Mouse (Mus musculus): ENCODE measurements around the gene Tmem203. TPM values are rescaled to one million over a fixed set of nuclear protein-coding genes. Genes with fewer than 3 reads are reported as not detected.
"Not testable (repeated sequence)": the region's sequence is repeated elsewhere in the genome, so short reads cannot be mapped to it uniquely, and the experiment has no call there.

The Tmem203 gene
- total RNA-seq, 2 experiments from 2014 or later: 30.5 to 31.4 TPM

DNA sequence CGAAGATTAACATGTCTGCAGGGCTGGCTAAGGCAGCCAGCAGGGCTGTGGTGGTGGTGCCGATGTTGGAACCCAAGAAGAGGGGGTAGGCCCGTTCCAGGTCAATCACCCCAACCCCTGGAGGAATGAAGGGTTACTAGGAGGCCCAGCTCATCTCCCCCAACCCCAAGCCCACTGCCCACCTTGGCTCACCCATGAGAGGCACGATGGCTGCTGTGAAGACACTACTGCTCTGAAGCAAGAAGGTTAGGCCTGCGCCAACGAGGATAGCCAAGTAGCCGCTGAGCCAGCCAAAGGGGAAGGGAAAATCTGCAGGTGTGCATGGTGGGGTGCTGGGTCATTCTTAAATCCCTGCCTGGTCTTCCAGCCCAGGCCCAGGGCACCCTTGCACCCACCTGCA, 24.7 kb upstream of the Tmem203 start:
- intact Hi-C loops (cut with DNase I): no loop called here
- no peak for DNase-seq (ENCODE audit: extremely low spot score in 1 of 2, low spot score in 2 of 2)

- intact Hi-C loops (cut with DNase I): no loop called here
Observed at GRCm38 (mm10) chr2:25231038-25231437, 24.2 kb upstream of the Tmem203 start.

GRCm38 (mm10) chr2:25233421-25233820, 21.8 kb upstream of the Tmem203 start:
- intact Hi-C loops (cut with DNase I): no loop called here
- no peak for DNase-seq (ENCODE audit: extremely low spot score in 1 of 2, low spot score in 2 of 2)

More at GRCm38 (mm10) chr2:25231038-25231437, 24.2 kb upstream of the Tmem203 start:
- DNase-seq (ENCODE audit: extremely low spot score in 1 of 2, low spot score in 2 of 2): no peak

- no peak for DNase-seq (ENCODE audit: extremely low spot score in 1 of 2, low spot score in 2 of 2)
- intact Hi-C loops (cut with DNase I): no loop called here
Observed at GRCm38 (mm10) chr2:25234050-25234449, 21.2 kb upstream of the Tmem203 start, which contains the start of gene Slc34a3. TSS of gene Slc34a3 (minus strand) at chr2:25234364.

DNA sequence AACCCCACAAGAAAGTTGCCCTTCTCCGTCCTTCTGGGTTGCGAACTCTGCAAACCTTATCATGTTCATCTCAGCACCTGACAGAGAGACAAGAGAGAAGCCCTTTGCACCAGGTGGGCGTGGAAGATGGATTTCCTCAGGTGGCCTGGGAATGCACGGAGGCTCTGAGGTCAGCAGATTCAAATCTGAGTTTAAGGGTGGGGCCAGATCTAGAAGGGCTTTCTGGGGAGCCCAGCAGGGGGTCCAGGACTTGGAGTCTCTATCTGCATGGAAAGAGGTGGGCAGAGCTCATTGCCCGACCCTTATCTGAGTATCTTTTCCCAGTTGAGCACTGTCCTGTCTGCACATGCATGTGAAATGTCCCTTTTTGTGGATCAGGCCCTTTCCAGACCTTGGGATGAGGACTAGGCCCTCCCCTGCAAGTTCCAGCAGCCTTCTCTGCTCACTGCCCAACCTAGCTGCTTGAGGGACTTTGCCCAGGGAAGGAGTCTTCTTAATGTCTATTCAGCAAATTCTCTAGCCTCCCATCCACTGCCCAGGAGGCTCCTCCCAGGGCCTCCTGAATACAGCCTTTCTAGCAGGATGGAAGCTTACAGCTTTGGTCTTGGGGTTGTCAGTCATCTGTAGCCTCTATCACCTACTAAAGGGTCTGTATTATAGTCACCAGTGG, 20.6 kb upstream of the Tmem203 start:
- no peak for DNase-seq (ENCODE audit: extremely low spot score in 1 of 2, low spot score in 2 of 2)
- intact Hi-C loops (cut with DNase I): no loop called here

DNA sequence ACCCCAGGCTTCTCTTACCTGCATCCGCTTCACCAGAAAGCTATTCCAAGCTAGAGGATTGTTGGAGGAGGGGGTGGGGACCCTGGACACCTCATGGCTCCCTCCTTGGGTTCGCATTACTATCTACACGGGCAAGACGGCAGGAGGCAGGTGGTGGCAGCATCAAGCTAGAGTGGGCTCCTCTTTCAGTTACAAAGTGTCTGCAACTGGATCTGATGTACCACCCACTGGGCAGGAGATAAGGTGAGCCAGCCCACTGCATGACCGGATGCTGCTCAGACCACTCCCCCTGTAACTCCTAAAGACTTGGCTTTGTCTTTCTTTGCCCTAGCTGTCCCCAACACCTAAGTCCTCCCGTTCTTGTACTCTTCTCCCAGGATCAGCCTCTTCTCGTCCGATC, 18.6 kb upstream of the Tmem203 start, which contains the start of gene Rnf224:
Gene Rnf224, minus strand, starts transcription at position 174 of the 400 bp plus-strand sequence.
- DNase-seq (ENCODE audit: extremely low spot score in 1 of 2, low spot score in 2 of 2): no peak
- intact Hi-C loops (cut with DNase I): no loop called here

DNA sequence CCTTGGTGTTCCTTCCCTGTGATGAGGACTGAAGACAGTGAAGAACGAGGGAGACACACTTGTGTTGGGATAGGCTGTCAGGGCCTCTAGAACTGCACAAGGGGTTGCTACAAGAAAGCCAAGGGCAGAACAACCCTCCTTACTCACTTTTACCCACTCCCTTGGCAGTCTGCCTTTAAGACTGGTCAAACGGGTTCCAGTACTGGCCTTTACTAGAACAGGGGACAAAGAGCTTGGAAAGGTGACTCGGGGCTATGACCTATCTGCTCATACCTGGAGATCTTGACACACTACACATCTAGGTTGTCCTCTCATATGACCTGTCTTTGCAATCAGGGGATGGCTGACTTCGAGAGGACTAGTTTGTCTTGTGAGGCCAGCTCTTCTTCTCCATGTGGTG, 17.7 kb upstream of the Tmem203 start:
- no peak for DNase-seq (ENCODE audit: extremely low spot score in 1 of 2, low spot score in 2 of 2)
- intact Hi-C loops (cut with DNase I): no loop called here

DNA sequence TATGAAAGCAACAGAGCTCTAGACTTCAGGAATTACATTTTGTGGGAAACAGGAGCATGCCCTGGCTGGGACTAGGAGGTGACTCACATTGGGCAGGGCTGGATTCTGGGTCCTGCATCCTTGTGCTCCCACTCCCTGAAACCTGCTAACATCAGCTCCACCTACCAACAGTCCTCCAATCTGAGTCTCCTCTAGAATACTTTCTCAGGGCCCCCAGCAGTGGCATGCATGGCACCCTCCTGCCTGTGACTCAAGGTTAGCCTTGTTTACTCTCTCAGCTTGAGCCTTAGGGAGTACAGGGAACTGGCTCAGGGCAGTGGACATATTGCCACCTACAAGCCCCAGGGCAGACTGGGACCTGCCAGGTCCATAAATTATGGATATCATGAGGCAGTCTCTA, 17.1 kb upstream of the Tmem203 start:
- intact Hi-C loops (cut with DNase I): no loop called here
- DNase-seq (ENCODE audit: extremely low spot score in 1 of 2, low spot score in 2 of 2): no peak

DNA sequence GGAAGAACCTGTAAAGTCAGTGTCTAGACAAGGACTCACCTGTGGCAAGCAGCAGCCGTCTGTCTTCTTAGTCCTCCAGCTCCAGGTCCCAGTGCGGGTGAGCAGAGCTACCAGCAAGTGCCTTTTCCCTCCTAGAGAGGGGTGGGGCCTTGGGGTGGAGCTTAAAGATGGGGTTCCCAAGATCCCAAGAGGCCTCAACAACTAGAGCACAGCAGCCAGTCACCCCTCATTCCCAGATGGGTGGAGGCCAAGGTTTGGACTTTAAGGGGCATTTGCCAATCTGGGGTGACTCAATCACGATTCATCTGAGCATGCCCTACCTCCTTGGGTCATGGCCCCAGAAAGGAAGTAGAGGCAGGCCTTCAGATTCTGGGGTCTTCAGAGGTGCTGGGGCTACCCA, 15.5 kb upstream of the Tmem203 start:
- intact Hi-C loops (cut with DNase I): no loop called here
- no peak for DNase-seq (ENCODE audit: extremely low spot score in 1 of 2, low spot score in 2 of 2)

DNA sequence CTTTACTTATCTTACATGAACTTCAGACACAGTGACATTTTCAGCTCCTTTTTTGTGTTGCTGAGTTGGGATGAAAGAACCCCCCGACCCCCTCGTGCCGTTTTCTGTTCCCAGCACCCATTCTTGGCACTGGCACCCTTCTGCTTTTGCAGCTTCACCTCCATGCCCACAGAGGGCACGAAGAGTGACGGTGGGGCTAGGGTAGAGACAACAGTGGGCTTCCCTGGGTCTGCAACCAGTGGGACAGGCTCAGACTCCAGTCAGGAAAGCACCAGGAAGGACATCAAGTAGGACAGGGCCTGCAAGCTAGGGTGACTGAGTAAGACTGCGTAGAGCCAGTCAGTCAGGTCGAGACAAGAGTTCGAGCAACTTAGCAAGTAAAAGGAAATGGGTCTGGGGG, 14.9 kb upstream of the Tmem203 start:
- no peak for DNase-seq (ENCODE audit: extremely low spot score in 1 of 2, low spot score in 2 of 2)
- intact Hi-C loops (cut with DNase I): no loop called here

DNA sequence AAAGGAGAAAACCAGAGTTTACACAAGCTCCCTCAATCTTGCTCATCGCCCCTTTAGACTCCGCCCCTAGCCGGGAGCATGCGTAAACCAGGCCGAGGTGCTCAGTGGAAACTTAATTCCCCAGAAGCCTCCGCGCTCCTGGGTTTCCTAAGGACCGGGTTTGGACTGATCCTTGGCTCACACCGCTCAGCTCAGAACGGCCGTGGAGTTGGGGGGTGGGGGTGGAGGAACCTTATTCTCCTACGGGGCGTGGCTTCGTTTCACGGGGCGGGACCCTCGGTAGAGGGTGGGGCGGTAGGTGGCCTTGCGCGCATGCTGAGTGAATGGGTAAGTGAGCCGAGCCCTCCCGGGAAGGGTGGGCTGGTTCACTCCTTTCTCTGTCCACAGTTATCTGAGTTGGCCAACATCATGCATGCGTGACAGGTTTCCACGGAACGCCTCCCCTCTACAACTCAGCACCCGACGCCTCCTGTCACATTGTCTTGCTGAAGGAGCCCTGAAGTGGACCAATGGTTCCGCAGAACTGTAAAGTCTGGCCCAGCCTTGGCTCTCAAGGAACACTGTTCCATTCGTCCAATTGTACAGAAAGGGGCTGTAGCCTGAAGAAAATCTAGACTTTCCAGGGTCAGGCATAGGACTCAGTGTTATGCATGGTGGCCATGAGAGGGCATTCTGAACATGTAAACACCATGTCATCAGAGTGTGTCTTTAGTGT, 14.4 kb upstream of the Tmem203 start:
- intact Hi-C loops (cut with DNase I): no loop called here
- peak; percentile 63 to 86 for DNase-seq (ENCODE audit: extremely low spot score in 1 of 2, low spot score in 2 of 2)

GRCm38 (mm10) chr2:25241438-25241775, 13.8 kb upstream of the Tmem203 start:
- DNase-seq (ENCODE audit: extremely low spot score in 1 of 2, low spot score in 2 of 2): no peak
- intact Hi-C loops (cut with DNase I): no loop called here

DNA sequence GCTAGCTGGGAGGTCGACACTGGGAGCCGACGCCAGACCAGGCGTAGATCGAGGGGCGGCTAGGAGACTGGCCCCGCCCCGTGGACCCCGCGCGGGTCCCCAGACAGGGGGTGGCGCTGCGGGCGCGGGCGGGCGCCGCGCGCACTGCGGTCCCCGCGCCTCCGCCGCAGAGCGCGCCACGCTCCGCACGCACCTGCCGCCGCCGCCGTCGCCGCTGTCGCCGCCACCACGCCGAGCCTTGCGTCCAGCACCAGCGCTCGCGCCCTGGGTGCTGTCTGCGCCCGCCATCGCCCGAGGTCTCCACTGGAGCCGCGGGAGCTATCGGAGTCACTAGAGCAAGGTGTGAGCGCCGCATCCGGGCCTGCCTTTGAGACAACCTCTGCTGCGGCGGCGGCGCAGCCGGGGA, 13.1 kb upstream of the Tmem203 start, which contains the start of the genes Rnf208 and Cysrt1:
Gene Rnf208, plus strand, starts transcription at position 155 of the 406 bp plus-strand sequence.
Gene Cysrt1, minus strand, starts transcription at position 352 of the 406 bp plus-strand sequence.
- intact Hi-C loops (cut with DNase I): no loop called here
- DNase-seq (ENCODE audit: extremely low spot score in 1 of 2, low spot score in 2 of 2): peak in 1 of 2 experiments; percentile 61

DNA sequence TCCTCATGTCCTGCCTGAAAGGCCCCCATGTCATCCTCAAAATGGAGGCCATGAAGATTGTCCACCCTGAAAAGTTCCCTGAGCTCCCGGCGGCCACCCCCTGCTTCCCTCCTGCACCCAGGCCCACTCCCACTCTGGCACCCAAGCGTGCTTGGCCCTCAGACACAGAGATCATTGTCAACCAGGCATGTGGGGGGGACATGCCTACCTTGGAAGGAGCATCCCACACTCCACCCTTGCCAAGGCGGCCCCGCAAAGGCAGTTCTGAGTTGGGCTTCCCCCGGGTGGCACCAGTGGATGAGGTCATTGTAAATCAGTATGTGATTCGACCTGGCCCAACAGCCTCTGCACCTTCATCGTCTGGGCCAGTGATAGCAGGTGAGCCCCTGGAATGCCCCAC, 11.9 kb upstream of the Tmem203 start:
- no peak for DNase-seq (ENCODE audit: extremely low spot score in 1 of 2, low spot score in 2 of 2)
- intact Hi-C loops (cut with DNase I): no loop called here

GRCm38 (mm10) chr2:25244144-25244543, 11.1 kb upstream of the Tmem203 start:
- intact Hi-C loops (cut with DNase I): no loop called here
- no peak for DNase-seq (ENCODE audit: extremely low spot score in 1 of 2, low spot score in 2 of 2)

- intact Hi-C loops (cut with DNase I): no loop called here
- DNase-seq (ENCODE audit: extremely low spot score in 1 of 2, low spot score in 2 of 2): no peak
Observed at GRCm38 (mm10) chr2:25246183-25247072, 8.8 kb upstream of the Tmem203 start, which contains the start of gene AL732309.1. TSS of gene AL732309.1 (minus strand) at chr2:25246863.

- DNase-seq (ENCODE audit: extremely low spot score in 1 of 2, low spot score in 2 of 2): no peak
- intact Hi-C loops (cut with DNase I): no loop called here
Observed at GRCm38 (mm10) chr2:25252331-25252730, 2.9 kb upstream of the Tmem203 start.

GRCm38 (mm10) chr2:25256443-25257109, 1.3 kb downstream of the Tmem203 start:
- intact Hi-C loops (cut with DNase I): not testable (repeated sequence)
- peak in 1 of 2 experiments; percentile 61 for DNase-seq (ENCODE audit: extremely low spot score in 1 of 2, low spot score in 2 of 2)

DNA sequence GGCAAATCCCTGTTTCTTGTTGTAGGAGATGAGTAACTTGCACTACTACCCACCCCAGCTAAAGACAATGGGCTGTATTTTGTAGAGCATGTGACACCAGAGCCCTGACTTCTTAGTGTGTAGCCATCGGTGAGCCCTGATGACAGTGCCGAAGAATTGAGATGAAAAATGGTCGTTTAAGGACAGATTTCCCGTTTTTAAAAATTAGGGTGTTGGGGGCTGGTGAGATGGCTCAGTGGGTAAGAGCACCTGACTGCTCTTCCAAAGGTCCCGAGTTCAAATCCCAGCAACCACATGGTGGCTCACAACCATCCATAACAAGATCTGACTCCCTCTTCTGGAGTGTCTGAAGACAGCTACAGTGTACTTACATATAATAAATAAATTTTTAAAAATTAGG, 2.0 kb downstream of the Tmem203 start:
- intact Hi-C loops (cut with DNase I); DNase-seq (ENCODE audit: extremely low spot score in 1 of 2, low spot score in 2 of 2): not testable (repeated sequence)
